Mouse (Mus musculus) forebrain, embryonic 12.5 days (tissue): ENCODE results near the gene Fam193a. TPM values are rescaled to one million over a fixed set of nuclear protein-coding genes. Genes with fewer than 3 reads are reported as not detected.

Source experiments
- ATAC-seq: fragments of 200-750 bp; cut with Nextera tagmentation; 2 replicates; pipeline ENCODE4 v1.8.0; 2017; ENCODE audit warnings: moderate TSS enrichment; ENCODE audit not compliant: low FRiP score
- H3K27ac ChIP-seq: fragments of 300-500 bp; sonication (generic); 2 replicates; pipeline ENCODE4 v1.5.1; 2016; ENCODE audit warnings: mild to moderate bottlenecking
- H3K27me3 ChIP-seq: fragments of 300-500 bp; sonication (generic); 2 replicates; pipeline ENCODE4 v1.6.1; 2016; ENCODE audit warnings: mild to moderate bottlenecking
- H3K36me3 ChIP-seq: fragments of 300-500 bp; sonication (generic); replicated peaks from 2 replicates; pipeline ENCODE4 v1.6.1; 2016; ENCODE audit warnings: mild to moderate bottlenecking
- H3K4me1 ChIP-seq: fragments of 300-500 bp; sonication (generic); 2 replicates; pipeline ENCODE4 v1.6.1; 2016
- H3K4me2 ChIP-seq: fragments of 300-500 bp; sonication (generic); 2 replicates; pipeline ENCODE4 v1.6.1; 2016; ENCODE audit warnings: mild to moderate bottlenecking, moderate library complexity
- H3K4me3 ChIP-seq: fragments of 300-500 bp; sonication (generic); replicated peaks from 2 replicates; pipeline ENCODE4 v1.5.1; 2016; ENCODE audit warnings: mild to moderate bottlenecking
- H3K9ac ChIP-seq: fragments of 300-500 bp; sonication (generic); 2 replicates; pipeline ENCODE4 v1.6.1; 2016; ENCODE audit warnings: mild to moderate bottlenecking
- H3K9me3 ChIP-seq: fragments of 300-500 bp; sonication (generic); 2 replicates; pipeline ENCODE4 v1.6.1; 2016
- WGBS: fragments of 180-500 bp; shearing (Covaris S2); methylation state at CpG from one replicate; pipeline ENCODE4 v1.1.7; 2016; 5-methylcytosine and 5-hydroxymethylcytosine counted together
- polyA plus RNA-seq: library from polyadenylated mRNA; unstranded; fragments of >200 nt; fragmentation: Nextera tagmentation; extraction: Ambion mirVana; gene quantifications from 2 replicates; pipeline ENCODE4 v1.2.1, GENCODE M21; 2016

Gene Fam193a
- polyA plus RNA-seq, 1 experiment from 2014 or later, result 19.9 TPM

GRCm38 (mm10) chr5:34480926-34481325 lies 111.2 kb downstream of the Fam193a start:
- Histone ChIP-seq H3K4me2 (no peak overlapping the region), H3K4me3 (no peak overlapping the region), H3K9ac (no peak overlapping the region), H3K27me3 (no peaks in the 10 kb centered on the region), H3K4me1 (no peaks in the 10 kb centered on the region), H3K36me3 (peaks cover 82% of the 10 kb centered on the region), H3K9me3 (no peaks in the 10 kb centered on the region), H3K27ac (no peak overlapping the region)
- WGBS, result 80% methylated on average over 3 of the region's 3 CpGs
- ATAC-seq, result no peak

DNA sequence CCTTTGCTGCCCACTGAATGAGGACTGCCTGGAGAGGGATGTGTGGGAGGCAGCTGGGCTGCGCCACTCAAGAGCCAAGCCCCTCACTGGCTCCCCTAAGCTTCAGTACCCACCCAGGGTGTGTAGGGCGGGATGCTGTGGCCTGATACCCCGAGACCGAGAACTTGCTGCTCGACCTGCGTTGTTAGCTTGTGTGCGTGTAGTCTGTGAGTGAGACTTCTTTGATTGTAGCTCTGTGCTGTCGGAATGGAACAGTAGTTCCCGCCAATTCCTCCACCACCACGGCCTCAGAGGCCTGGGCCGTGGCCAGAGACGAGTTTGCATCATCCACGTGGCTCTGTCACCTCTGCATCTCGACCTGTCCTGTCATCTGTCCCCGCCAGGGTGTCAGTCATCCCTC lies 116.0 kb downstream of the Fam193a start:
- ATAC-seq, result no peak
- no peak overlapping the region for H3K9ac ChIP-seq
- H3K9me3 ChIP-seq, result no peaks in the 10 kb centered on the region
- no peaks in the 10 kb centered on the region for H3K4me1 ChIP-seq
- H3K36me3 ChIP-seq, result peaks cover 61% of the 10 kb centered on the region
- WGBS, result 92% methylated on average over 15 of the region's 15 CpGs
- H3K27me3 ChIP-seq, result no peaks in the 10 kb centered on the region
- H3K4me2 ChIP-seq, result no peak overlapping the region
- no peak overlapping the region for H3K27ac ChIP-seq
- no peak overlapping the region for H3K4me3 ChIP-seq

DNA sequence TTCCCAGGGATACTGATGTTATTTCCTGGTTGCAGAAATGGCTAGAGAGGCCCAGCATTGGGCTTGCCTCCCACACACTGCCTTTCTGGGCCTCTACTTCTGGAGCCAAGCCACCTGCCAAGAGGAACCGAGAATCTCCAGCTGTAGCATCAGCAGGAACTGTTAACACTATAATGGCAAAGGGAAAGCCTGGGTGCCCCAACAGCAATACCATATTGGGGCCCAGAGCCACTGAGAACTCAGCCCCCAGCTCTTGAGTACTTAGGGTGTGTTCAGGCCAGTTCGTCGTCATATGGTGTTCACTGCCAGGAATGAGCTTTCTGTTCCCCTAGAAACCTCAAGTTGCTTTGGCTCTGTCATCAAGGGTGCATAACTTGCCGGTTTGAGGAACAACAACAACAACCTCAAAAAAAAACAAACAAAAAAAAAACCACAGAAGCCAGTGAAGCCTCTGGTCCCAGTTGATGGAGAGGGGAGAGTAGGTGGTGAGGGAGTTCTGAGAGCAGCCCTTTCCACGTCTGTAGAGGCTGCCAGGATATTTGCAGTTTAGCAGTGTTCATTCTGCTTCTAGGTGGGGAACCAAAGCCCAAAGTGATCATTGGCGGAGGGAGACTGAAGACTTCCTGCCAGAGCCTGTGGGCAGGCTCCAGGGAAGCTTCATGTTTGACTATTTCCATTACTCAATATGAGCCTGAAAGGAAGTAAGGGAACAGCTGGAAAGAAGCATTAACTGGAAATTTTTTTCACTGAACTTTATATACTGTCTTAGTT lies 117.8 kb downstream of the Fam193a start:
- no peak overlapping the region for H3K4me3 ChIP-seq
- no peak for ATAC-seq
- H3K4me1 ChIP-seq, result no peaks in the 10 kb centered on the region
- no peaks in the 10 kb centered on the region for H3K9me3 ChIP-seq
- H3K4me2 ChIP-seq, result no peak overlapping the region
- peaks cover 45% of the 10 kb centered on the region for H3K36me3 ChIP-seq
- H3K27ac ChIP-seq, result no peak overlapping the region
- H3K9ac ChIP-seq, result no peak overlapping the region
- H3K27me3 ChIP-seq, result no peaks in the 10 kb centered on the region
- 85% methylated on average over 6 of the region's 6 CpGs for WGBS

- H3K9ac ChIP-seq, result no peak overlapping the region
- no peak overlapping the region for H3K27ac ChIP-seq
- H3K4me1 ChIP-seq, result no peaks in the 10 kb centered on the region
- peaks cover 36% of the 10 kb centered on the region for H3K36me3 ChIP-seq
- H3K4me3 ChIP-seq, result no peak overlapping the region
- no peaks in the 10 kb centered on the region for H3K9me3 ChIP-seq
- WGBS, result 82% methylated on average over 6 of the region's 6 CpGs
- no peak overlapping the region for H3K4me2 ChIP-seq
- H3K27me3 ChIP-seq, result no peaks in the 10 kb centered on the region
- ATAC-seq, result no peak
Observed at GRCm38 (mm10) chr5:34488741-34489417, 119.1 kb downstream of the Fam193a start.

- H3K4me2 ChIP-seq, result no peak overlapping the region
- H3K9ac ChIP-seq, result no peak overlapping the region
- no peak for ATAC-seq
- H3K27ac ChIP-seq, result no peak overlapping the region
- 84% methylated on average over 3 of the region's 3 CpGs for WGBS
- H3K9me3 ChIP-seq, result no peaks in the 10 kb centered on the region
- H3K36me3 ChIP-seq, result peaks cover 34% of the 10 kb centered on the region
- no peak overlapping the region for H3K4me3 ChIP-seq
- H3K4me1 ChIP-seq, result no peaks in the 10 kb centered on the region
- no peaks in the 10 kb centered on the region for H3K27me3 ChIP-seq
Observed at GRCm38 (mm10) chr5:34489418-34489787, 119.7 kb downstream of the Fam193a start.

- H3K9ac ChIP-seq, result no peak overlapping the region
- H3K4me3 ChIP-seq, result no peak overlapping the region
- H3K4me2 ChIP-seq, result no peak overlapping the region
- H3K4me1 ChIP-seq, result no peaks in the 10 kb centered on the region
- 88% methylated on average over 6 of the region's 6 CpGs for WGBS
- H3K27me3 ChIP-seq, result no peaks in the 10 kb centered on the region
- ATAC-seq, result no peak
- no peak overlapping the region for H3K27ac ChIP-seq
- H3K36me3 ChIP-seq, result no peaks in the 10 kb centered on the region; the same call in 1 of the 2 replicates
- no peaks in the 10 kb centered on the region for H3K9me3 ChIP-seq
Observed at GRCm38 (mm10) chr5:34496745-34497144, 127.0 kb downstream of the Fam193a start.

DNA sequence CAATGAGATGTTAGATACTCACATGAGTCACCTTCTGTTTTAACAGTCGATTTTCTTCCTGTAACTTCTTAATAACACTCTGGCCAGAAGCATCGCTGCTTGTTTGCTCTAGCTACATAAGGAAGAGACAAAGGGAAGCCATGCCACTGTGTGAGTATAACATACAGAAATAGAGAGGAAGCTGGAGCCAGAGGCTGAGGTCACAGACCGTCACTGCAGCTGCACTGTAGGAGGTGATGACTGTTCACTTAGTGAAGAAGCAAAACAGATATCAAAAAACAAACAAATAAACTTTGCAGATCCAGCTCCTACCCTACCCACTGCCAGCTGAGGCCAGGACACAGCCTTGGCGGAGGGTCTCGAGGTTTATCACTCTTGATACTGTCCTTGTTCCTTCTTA lies 131.2 kb downstream of the Fam193a start:
- ATAC-seq, result no peak
- no peak overlapping the region for H3K27ac ChIP-seq
- WGBS, result 83% methylated on average over 5 of the region's 5 CpGs
- no peaks in the 10 kb centered on the region for H3K4me1 ChIP-seq
- no peak overlapping the region for H3K4me3 ChIP-seq
- no peak overlapping the region for H3K4me2 ChIP-seq
- no peaks in the 10 kb centered on the region for H3K27me3 ChIP-seq
- H3K36me3 ChIP-seq, result no peaks in the 10 kb centered on the region; the same call in 1 of the 2 replicates
- H3K9me3 ChIP-seq, result no peaks in the 10 kb centered on the region
- no peak overlapping the region for H3K9ac ChIP-seq

- Histone ChIP-seq H3K36me3 (no peaks in the 10 kb centered on the region), H3K4me3 (no peak overlapping the region), H3K9ac (no peak overlapping the region), H3K27ac (no peak overlapping the region), H3K4me2 (no peak overlapping the region), H3K27me3 (no peaks in the 10 kb centered on the region), H3K9me3 (no peaks in the 10 kb centered on the region), H3K4me1 (no peaks in the 10 kb centered on the region)
- 90% methylated on average over 3 of the region's 3 CpGs for WGBS
- no peak for ATAC-seq
Observed at GRCm38 (mm10) chr5:34501588-34501987, 131.9 kb downstream of the Fam193a start.

- no peak overlapping the region for H3K4me2 ChIP-seq
- WGBS, result 89% methylated on average over 1 of the region's 1 CpGs
- H3K9ac ChIP-seq, result no peak overlapping the region
- no peaks in the 10 kb centered on the region for H3K9me3 ChIP-seq
- no peak for ATAC-seq
- no peaks in the 10 kb centered on the region for H3K27me3 ChIP-seq
- no peaks in the 10 kb centered on the region for H3K36me3 ChIP-seq
- H3K4me1 ChIP-seq, result no peaks in the 10 kb centered on the region
- H3K27ac ChIP-seq, result no peak overlapping the region
- no peak overlapping the region for H3K4me3 ChIP-seq
Observed at GRCm38 (mm10) chr5:34502411-34502810, 132.7 kb downstream of the Fam193a start.

GRCm38 (mm10) chr5:34502821-34503220 lies 133.1 kb downstream of the Fam193a start:
- no peak for ATAC-seq
- H3K4me3 ChIP-seq, result no peak overlapping the region
- no peaks in the 10 kb centered on the region for H3K4me1 ChIP-seq
- 81% methylated on average over 6 of the region's 6 CpGs for WGBS
- H3K4me2 ChIP-seq, result no peak overlapping the region
- H3K27me3 ChIP-seq, result no peaks in the 10 kb centered on the region
- no peaks in the 10 kb centered on the region for H3K9me3 ChIP-seq
- no peaks in the 10 kb centered on the region for H3K36me3 ChIP-seq
- no peak overlapping the region for H3K9ac ChIP-seq
- no peak overlapping the region for H3K27ac ChIP-seq

DNA sequence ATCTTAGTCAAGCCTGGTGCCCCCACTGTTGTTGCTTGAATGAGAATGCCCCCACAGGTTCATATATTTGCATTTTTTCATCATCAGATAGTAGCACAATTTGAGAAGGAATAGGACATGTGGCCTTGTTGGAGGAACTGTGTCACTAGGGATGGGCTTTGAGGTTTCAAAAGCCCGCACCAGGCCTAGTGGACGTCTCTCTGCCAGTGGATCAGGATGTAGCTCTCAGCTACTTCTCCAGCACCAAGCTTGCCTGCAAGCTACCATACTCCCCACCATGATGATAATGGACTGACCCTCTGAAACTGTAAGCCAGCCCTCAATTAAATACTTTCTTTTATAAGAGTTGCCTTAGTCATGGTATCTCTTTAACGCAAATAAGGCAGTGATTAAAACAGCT lies 142.8 kb downstream of the Fam193a start:
- peaks cover 9% of the 10 kb centered on the region; the same call in 1 of the 2 replicates for H3K4me1 ChIP-seq
- H3K4me3 ChIP-seq, result no peak overlapping the region
- H3K36me3 ChIP-seq, result no peaks in the 10 kb centered on the region
- no peak overlapping the region for H3K9ac ChIP-seq
- H3K27me3 ChIP-seq, result peaks cover 20% of the 10 kb centered on the region
- WGBS, result 88% methylated on average over 3 of the region's 3 CpGs
- no peak overlapping the region for H3K4me2 ChIP-seq
- no peaks in the 10 kb centered on the region for H3K9me3 ChIP-seq
- no peak for ATAC-seq
- no peak overlapping the region for H3K27ac ChIP-seq

GRCm38 (mm10) chr5:34513466-34514217 lies 143.9 kb downstream of the Fam193a start, which contains the start of gene Tnip2:
Gene Tnip2 (minus strand): TSS chr5:34513991.
- H3K9ac ChIP-seq, result peak within 1 kb of the TSS; percentile 61
- peaks cover 20% of the 10 kb centered on the region for H3K27me3 ChIP-seq
- H3K36me3 ChIP-seq, result no peaks in the 10 kb centered on the region
- peaks cover 9% of the 10 kb centered on the region; the same call in 1 of the 2 replicates for H3K4me1 ChIP-seq
- no peak within 1 kb of the TSS for H3K27ac ChIP-seq
- H3K9me3 ChIP-seq, result no peaks in the 10 kb centered on the region
- peak; percentile 97 for ATAC-seq
- H3K4me2 ChIP-seq, result peak within 1 kb of the TSS; percentile 85
- H3K4me3 ChIP-seq, result peak within 1 kb of the TSS; percentile 68
- WGBS, result under 1% methylated on average over 63 of the region's 64 CpGs
